In the genomic region with DNA sequence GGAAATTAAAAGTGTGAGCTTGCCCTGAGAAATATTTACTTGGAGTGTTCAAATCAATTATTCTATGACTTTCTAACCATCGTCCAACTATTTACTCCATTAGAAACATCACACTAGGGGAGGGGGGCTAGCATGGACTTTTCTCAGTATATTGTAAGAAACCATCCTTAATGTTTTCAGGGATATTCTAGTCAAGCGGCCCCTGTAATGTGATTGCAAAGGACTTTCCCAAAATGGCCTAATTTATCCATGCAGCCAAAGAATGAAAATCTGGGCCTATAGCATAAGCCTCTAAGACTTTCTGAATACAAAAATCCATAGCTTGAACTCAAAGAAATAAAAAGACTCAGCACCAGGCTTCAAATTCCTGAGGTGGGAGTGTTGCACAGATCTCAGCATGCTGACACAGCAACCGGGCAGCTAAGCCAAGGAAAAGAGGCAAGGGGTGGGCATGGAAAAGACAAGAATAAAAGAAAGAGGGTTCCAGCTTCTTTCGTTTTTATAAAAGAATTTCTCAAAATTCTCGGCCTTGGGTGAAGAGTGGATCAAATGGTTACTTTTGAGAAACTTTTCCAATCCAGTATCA, we compare ENCODE assay signal across 17 mouse cellular contexts.
A peak's percentile ranks its signal among the peaks of the same experiment; 100 is the strongest.
DNase-seq lines count a peak whose midpoint lies in the region; ATAC-seq and TF ChIP-seq lines count a peak whose summit lies in the region.
"Had no signal": no experiment of that assay in that cellular context is flagged by ENCODE, and none has a peak within 500 bp of the region (broad histone marks: within the 10 kb centered on the region; RNA-seq: fewer than 3 reads in every experiment).

No protein-coding gene starts in this region.

- no peak for ATAC-seq in heart, embryonic 16.5 days (replicated peaks; ENCODE audit: extremely low read depth, insufficient read depth, low FRiP score)
- ATAC-seq in lung, embryonic 16.5 days (ENCODE audit: low read depth): no peak
- 0 out of 2 replicates have a peak, but pooled peaks have one; percentile 32 for ATAC-seq in limb, embryonic 14.5 days (ENCODE audit: low FRiP score, low read depth)
- no peak for ATAC-seq in megakaryocyte progenitor cell, adult 5-6 weeks (replicated peaks; ENCODE audit: poor library complexity)

- no peak for TF ChIP-seq CTCF in heart, adult 2 months (IDR thresholded peaks at IDR 0.05)
- TF ChIP-seq CTCF in bone marrow macrophage, adult 2 months (IDR thresholded peaks at IDR 0.05; ENCODE audit: low read depth, low read length): no peak

- no peak for TF ChIP-seq POLR2A in heart, adult 2 months (IDR thresholded peaks at IDR 0.05; ENCODE audit: insufficient read depth, low read depth, low read length)
- no peak for TF ChIP-seq POLR2A in bone marrow macrophage, adult 2 months (IDR thresholded peaks at IDR 0.05; ENCODE audit: borderline replicate concordance, low read depth, low read length)
- no peak for TF ChIP-seq POLR2A in limb, embryonic 14.5 days (IDR thresholded peaks at IDR 0.05; ENCODE audit: borderline replicate concordance, extremely low read depth, insufficient read depth, insufficient read length)

- peak overlapping the region; percentile 46; the same call in 1 of the 2 replicates for H3K27ac ChIP-seq in heart, embryonic 16.5 days (ENCODE audit: low read length)
- no peak overlapping the region for H3K27ac ChIP-seq in heart, adult 2 months
- peak overlapping the region; percentile 63 for H3K27ac ChIP-seq in lung, embryonic 16.5 days (ENCODE audit: low read length)
- H3K27ac ChIP-seq in bone marrow macrophage, adult 2 months (ENCODE audit: insufficient read depth, low read depth, low read length): peak overlapping the region; percentile 35
- no peak overlapping the region for H3K27ac ChIP-seq in limb, embryonic 14.5 days (replicated peaks; ENCODE audit: low read depth, low read length)
- H3K27ac ChIP-seq: hindbrain, embryonic 15.5 days; neural tube, embryonic 13.5 days had no signal

- 58% methylated on average over 5 of the region's 5 CpGs for WGBS in heart, embryonic 16.5 days
- 75% methylated on average over 5 of the region's 5 CpGs for WGBS in heart, adult 2 months
- WGBS in lung, embryonic 16.5 days: 50% methylated on average over 5 of the region's 5 CpGs
- WGBS in limb, embryonic 14.5 days: 53% methylated on average over 5 of the region's 5 CpGs

- intact Hi-C loops in heart, adult 2 months (cut with DNase I): no loop called here

- H3K4me2 ChIP-seq in heart, embryonic 16.5 days (ENCODE audit: low read depth, low read length): no peak overlapping the region
- H3K4me2 ChIP-seq in lung, embryonic 16.5 days (ENCODE audit: low read depth, low read length): no peak overlapping the region
- no peak overlapping the region for H3K4me2 ChIP-seq in limb, embryonic 14.5 days (replicated peaks; ENCODE audit: low read depth, low read length, severe bottlenecking)
- H3K4me2 ChIP-seq: heart, embryonic 13.5 days; hindbrain, embryonic 15.5 days; liver, embryonic 11.5 days; neural tube, embryonic 13.5 days had no signal

- peaks cover 16% of the 10 kb centered on the region for H3K4me1 ChIP-seq in heart, embryonic 16.5 days (ENCODE audit: control insufficient read depth, insufficient read depth, low read length)
- peaks cover 10% of the 10 kb centered on the region for H3K4me1 ChIP-seq in heart, adult 2 months (ENCODE audit: control insufficient read depth, insufficient read depth, low read length)
- H3K4me1 ChIP-seq in lung, embryonic 16.5 days (replicated peaks; ENCODE audit: control insufficient read depth, insufficient read depth, low read length): peaks cover 30% of the 10 kb centered on the region
- H3K4me1 ChIP-seq in bone marrow macrophage, adult 2 months (ENCODE audit: control insufficient read depth, insufficient read depth, low read length): peaks cover 23% of the 10 kb centered on the region
- H3K4me1 ChIP-seq in limb, embryonic 14.5 days (ENCODE audit: control insufficient read depth, insufficient read depth, low read length): peaks cover 18% of the 10 kb centered on the region; the same call in 1 of the 2 replicates
- H3K4me1 ChIP-seq: hindbrain, embryonic 15.5 days had no signal

- DNase-seq in heart, adult 2 months: no peak
- no peak for DNase-seq in lung, postnatal 36 days
- DNase-seq in limb, embryonic 14.5 days (ENCODE audit: low spot score): peak; percentile 58
- DNase-seq in layer of hippocampus, postnatal 10 days (ENCODE audit: low spot score in 2 of 2): no peak
- DNase-seq: adrenal gland, adult 2 months; gastrocnemius, postnatal 10 days; kidney, postnatal 36 days; spleen, adult 18-20 months had no signal

- no peaks in the 10 kb centered on the region for H3K36me3 ChIP-seq in heart, embryonic 16.5 days (ENCODE audit: control insufficient read depth, insufficient read depth)
- H3K36me3 ChIP-seq in heart, adult 2 months (ENCODE audit: control insufficient read depth, insufficient read depth, low read length): no peaks in the 10 kb centered on the region; the same call in none of the 2 replicates
- no peaks in the 10 kb centered on the region for H3K36me3 ChIP-seq in lung, embryonic 16.5 days (ENCODE audit: control insufficient read depth, insufficient read depth, low read length)
- no peaks in the 10 kb centered on the region for H3K36me3 ChIP-seq in limb, embryonic 14.5 days (ENCODE audit: control insufficient read depth, insufficient read depth, low read length)
- H3K36me3 ChIP-seq: heart, embryonic 13.5 days; hindbrain, embryonic 15.5 days; neural tube, embryonic 13.5 days had no signal

- H3K4me3 ChIP-seq in heart, embryonic 16.5 days (ENCODE audit: low read length): no peak overlapping the region
- H3K4me3 ChIP-seq in heart, adult 2 months: no peak overlapping the region
- H3K4me3 ChIP-seq in lung, embryonic 16.5 days (ENCODE audit: low read length): no peak overlapping the region
- no peak overlapping the region for H3K4me3 ChIP-seq in bone marrow macrophage, adult 2 months (ENCODE audit: insufficient read depth, low read length)
- H3K4me3 ChIP-seq in limb, embryonic 14.5 days (replicated peaks; ENCODE audit: low read length): no peak overlapping the region
- H3K4me3 ChIP-seq: heart, embryonic 13.5 days; hindbrain, embryonic 15.5 days; neural tube, embryonic 13.5 days had no signal

- no peak for TF ChIP-seq EP300 in heart, adult 2 months (IDR thresholded peaks at IDR 0.05; ENCODE audit: insufficient read depth, low read depth, low read length)

- H3K27me3 ChIP-seq in heart, embryonic 16.5 days (ENCODE audit: control insufficient read depth, insufficient read depth, low read length): no peaks in the 10 kb centered on the region
- H3K27me3 ChIP-seq in heart, adult 2 months (ENCODE audit: control insufficient read depth, insufficient read depth, low read length): no peaks in the 10 kb centered on the region
- H3K27me3 ChIP-seq in lung, embryonic 16.5 days (ENCODE audit: control insufficient read depth, insufficient read depth, low read depth, low read length): no peaks in the 10 kb centered on the region
- no peaks in the 10 kb centered on the region for H3K27me3 ChIP-seq in limb, embryonic 14.5 days (ENCODE audit: control insufficient read depth, insufficient read depth, low read length)
- H3K27me3 ChIP-seq: CH12.LX; heart, embryonic 13.5 days; hindbrain, embryonic 15.5 days; neural tube, embryonic 13.5 days had no signal

- H3K79me2 ChIP-seq in heart, adult 2 months (replicated peaks; ENCODE audit: control insufficient read depth, insufficient read depth, low read length): no peaks in the 10 kb centered on the region

- no peaks in the 10 kb centered on the region for H3K9me3 ChIP-seq in heart, embryonic 16.5 days (replicated peaks; ENCODE audit: control insufficient read depth, low read length)
- no peaks in the 10 kb centered on the region for H3K9me3 ChIP-seq in lung, embryonic 16.5 days (ENCODE audit: control insufficient read depth, low read length)
- no peaks in the 10 kb centered on the region for H3K9me3 ChIP-seq in limb, embryonic 14.5 days (ENCODE audit: control insufficient read depth, low read length)
- H3K9me3 ChIP-seq: heart, embryonic 13.5 days; hindbrain, embryonic 15.5 days; neural tube, embryonic 13.5 days had no signal

- H3K9ac ChIP-seq in heart, embryonic 16.5 days (ENCODE audit: low read length): no peak overlapping the region
- H3K9ac ChIP-seq in heart, adult 2 months (ENCODE audit: low read depth, low read length): no peak overlapping the region
- H3K9ac ChIP-seq in lung, embryonic 16.5 days (ENCODE audit: low read length): no peak overlapping the region
- H3K9ac ChIP-seq in limb, embryonic 14.5 days (ENCODE audit: low read depth, low read length, severe bottlenecking): no peak overlapping the region
- H3K9ac ChIP-seq: heart, embryonic 13.5 days; hindbrain, embryonic 15.5 days; neural tube, embryonic 13.5 days had no signal

Comparison
In these comparisons a context has a peak if more than half of its experiments do, and no peak if none do; other contexts are left out.
1. H3K27ac ChIP-seq: peak in heart, embryonic 16.5 days (single experiment), lung, embryonic 16.5 days (single experiment) and bone marrow macrophage, adult 2 months (single experiment); none in heart, adult 2 months (single experiment) and limb, embryonic 14.5 days (single experiment).